Mouse (Mus musculus) mouse embryonic stem cell (cell line): ENCODE results near the gene 4930523C07Rik.

Experiments used
- in situ Hi-C, 2 experiments: fragments of 300-500 bp; cut with MboI; formaldehyde crosslinking; loops; 1 replicate in 1 of 2; 3 replicates in 1 of 2; pipeline ENCODE4 v1.14.3; 2019 to 2020; ENCODE audit warnings: low sequenced_read_pairs in 2 of 2, low pct_unique_long_range_greater_than_20kb in 1 of 2, mixed read lengths in 1 of 2; ENCODE audit not compliant: unreplicated experiment in 1 of 2

Gene 4930523C07Rik

DNA sequence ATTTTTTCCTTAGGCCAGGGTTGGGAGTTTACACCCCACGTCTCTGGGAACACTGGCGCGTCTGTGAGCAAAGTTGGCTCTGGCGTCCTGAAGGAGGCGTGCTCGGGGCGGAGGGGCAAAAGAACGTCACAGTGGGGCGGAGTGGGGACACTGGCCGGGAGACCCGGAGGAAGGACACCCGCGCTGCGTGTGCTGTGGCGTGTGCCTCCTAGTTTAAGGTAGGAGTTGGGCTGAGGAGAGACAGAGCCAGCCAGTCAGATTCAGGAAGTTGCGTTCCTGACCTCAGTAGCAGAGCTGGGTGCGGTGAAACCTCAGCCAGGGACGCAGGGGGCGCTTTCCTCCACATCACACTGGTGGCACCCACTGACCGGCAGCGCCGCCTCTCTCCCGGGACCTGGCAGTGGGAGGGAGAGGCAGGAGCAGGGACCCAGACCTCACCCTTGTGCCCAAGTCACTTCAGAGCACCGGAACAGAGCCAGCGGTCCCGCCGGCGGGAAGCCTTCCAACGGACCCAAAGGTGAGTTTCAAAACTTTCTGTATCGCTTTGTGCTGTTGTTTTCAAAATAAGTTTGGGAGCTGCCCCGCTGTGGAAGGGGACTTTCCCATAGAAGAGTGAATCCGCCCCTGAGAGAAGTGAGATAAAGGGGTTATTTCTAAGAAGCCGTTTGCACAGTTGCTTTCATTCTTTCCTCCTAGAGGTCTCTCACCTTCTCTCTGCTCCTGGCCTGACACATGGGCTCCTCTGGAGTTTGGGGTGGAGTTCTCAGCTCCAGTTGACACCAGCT lies at the start of gene 4930523C07Rik:
4930523C07Rik (plus strand) TSS at position 146 of the 785 bp plus-strand sequence.
- in situ Hi-C loops: no loop called here

DNA sequence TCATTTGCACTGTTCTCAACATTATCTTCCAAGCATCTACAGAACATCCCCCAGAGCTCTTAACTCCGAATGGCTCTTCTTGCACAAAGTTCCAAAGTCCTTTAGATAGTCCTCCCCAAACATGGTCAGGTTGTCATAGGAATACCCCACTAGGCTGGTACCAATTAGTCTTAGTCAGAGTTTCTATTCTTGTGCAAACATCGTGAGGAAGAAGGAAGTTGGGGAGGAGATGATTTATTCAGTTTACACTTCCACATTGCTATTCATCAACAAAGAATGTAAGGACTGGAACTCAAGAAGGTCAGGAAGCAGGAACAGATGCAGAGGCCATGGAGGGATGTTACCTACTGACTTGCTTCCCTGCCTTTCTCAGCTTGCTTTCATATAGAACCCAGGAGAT lies 46.9 kb upstream of the 4930523C07Rik start:
- in situ Hi-C loops: no loop called here

DNA sequence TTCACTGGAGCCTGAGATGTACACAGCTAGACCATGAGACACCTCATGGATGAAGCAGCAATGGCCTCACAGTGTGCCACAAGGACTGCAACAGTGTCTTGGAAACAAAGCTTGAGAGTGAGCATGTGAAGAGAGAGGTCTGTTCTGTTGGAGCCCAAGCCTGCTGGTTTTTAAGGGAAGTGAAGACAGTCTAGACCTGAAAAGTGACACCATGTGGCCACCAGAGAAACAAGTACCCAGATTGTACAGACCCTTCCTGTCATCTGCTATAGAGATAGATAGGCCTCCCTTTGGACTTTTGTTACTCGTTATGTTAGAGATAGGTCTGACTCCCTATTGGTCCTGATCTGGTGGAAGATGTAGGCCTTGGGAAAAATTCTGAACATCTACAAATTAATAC lies 45.8 kb upstream of the 4930523C07Rik start:
- in situ Hi-C loops: no loop called here

DNA sequence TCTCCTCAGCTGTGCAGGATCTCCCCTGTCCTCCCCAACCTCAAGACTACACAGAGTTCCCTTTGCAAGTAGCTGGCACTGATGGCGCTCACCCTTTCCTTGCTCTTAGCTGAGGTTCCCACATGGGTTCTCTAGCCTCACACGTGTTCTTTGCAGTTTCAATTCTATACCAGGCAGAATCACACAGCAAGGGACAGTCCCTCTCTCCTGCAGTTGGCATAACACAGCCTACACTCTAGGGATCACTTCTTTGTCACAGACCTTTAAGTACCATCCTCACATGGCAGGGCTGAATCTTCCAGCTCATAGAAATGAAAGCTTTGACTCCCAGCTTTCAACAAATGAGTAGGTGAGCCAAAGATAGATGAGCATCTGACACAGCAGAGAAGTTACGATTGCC lies 45.0 kb upstream of the 4930523C07Rik start:
- in situ Hi-C loops: no loop called here

DNA sequence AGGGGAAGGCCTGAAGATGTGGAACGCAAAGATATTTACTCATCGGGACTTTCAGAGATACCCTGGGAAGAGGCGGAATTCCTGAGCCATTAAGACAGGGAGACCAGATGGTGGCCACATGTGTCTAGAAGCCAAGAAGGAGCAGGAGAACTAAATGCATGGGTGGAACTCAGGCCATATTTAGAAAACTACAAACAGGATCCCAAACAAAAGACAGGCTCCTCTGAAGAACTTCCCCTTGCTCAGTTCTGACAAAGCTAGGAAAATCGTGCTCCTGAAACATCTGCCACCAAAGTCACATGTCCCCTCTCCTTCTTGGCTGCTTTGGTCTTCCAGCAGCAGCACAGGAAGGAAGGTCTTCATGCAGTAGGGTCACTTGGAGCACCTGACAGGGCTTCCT lies 38.9 kb upstream of the 4930523C07Rik start:
- in situ Hi-C loops: no loop called here

DNA sequence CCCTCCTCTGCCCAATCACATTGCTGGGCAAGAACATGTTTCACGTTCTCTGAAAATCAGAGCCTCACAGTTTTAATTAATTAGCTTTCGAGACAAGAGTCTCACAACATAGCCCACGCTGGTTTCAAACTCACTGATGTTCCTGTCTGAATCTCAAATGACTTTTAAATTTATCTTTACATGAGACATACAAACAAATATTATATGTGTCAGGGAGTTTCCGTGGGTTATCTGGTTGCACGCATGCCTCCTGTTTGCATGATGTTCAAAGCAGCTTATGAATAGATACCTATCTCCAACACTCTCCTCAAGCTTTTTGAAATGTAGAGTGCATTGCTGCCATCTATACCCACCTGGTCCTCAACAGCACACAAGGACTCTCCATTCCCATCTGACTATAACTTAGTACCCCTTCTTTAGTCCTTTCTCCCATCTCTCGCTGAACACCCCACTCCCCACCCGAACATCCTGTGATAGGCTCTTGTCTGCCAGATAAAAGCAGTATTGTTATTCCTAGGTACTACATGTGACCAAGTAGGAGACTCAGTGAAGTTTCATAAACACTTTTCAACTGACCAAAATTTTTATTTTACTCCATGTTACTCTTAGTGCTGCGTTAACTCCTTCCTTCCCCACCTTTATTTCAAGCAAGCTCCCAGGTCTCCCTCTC lies 37.1 kb upstream of the 4930523C07Rik start:
- in situ Hi-C loops: no loop called here

DNA sequence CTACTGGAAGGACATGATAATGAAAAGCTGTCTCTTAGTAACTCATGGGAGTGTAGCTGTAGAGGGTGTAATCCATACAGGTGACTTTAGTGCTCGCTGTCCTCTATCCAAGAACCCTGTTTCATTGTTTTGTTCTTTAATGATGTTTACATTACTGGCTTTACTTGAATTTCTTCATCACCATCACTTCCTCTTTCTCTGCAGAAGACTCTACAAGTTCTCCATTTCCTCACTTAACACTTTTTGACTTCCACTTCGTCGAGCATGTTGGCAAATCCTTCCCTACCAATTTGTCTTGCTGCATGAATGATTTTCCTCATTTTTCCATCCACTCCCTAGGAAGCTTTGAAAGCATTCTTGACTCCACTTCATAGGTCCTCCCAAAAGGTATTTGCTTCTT lies 31.1 kb upstream of the 4930523C07Rik start:
- in situ Hi-C loops: no loop called here

DNA sequence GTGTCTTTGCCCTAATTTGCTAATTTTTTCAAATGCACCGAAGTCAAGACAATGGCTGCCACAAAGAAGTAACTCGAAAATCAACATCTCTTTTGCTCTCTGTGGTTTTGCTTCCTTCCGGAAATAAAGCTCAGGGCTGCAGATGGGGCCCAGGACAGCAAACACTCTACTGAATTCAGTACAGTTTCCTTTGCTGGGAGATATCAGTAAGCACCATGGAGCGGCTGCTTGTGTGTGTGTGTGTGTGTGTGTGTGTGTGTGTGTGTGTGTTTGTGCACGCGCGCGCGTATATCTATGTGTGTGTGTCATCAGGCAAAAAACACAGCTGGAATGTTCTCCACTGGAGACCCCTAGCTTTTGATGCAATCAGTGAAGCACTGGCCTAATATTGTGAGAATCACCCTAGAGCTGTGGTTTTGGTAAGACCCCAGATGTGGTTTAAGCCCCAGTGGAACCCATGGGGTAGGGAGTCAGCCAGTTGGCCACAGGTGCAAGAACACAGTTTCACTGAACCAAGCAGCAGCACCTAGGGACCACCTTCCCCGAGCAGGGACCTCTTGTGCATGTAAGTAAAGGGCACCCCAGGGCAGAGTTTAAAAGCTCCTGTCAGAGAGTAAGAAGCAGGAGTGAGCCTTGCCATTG lies 19.7 kb upstream of the 4930523C07Rik start:
- in situ Hi-C loops: no loop called here

DNA sequence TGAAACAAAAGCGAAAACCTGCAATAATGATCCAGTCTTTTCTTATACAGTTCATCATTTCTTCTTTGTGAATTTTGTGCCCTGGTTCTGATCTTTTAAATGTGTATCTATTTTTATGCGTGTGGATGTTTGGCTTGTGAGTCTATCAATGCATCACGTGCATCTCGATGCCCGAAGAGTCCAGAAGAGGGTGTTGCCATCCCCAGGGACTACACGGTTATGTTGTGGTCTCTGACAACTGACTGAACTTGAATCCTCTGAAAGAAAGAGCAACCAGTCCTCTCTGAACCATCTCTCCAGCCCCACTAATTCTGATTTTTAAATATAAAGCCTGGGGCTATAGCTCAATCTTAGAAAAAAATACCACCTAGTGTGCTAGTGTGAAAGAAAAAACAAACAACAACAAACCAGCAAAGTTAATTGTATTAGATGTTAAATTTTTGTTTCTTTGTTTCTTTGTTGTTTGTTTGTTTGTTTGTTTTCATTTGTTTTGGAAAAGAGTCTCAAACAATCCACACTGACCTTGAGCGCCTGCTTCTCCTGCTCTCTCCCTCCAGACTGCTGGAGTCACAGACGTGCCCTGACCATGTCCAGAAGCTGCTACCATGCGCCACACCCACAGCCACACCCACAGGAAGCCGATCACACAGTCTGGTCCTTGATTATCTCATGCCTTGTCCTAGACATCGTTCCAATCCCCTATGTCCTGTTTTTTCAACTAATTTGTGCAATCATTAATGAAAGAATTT lies 18.9 kb upstream of the 4930523C07Rik start:
- in situ Hi-C loops: no loop called here

DNA sequence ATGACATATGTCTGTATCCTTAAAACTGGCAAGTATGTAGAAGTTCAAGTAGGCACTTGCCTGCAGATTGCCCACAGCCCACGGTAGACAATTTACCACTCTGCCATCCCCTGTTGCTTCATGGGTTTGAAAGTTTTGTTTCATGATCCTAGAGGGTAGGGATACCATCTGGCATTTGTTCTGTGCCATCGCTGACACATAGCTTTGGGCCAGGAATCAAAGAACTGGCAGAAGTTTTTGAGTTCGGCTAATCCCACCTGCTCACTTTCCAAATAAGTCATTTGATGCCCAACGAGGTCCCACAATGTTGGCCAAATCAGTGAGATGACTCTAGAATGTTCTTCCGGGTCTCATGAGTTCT lies 18.3 kb upstream of the 4930523C07Rik start:
- in situ Hi-C loops: no loop called here

DNA sequence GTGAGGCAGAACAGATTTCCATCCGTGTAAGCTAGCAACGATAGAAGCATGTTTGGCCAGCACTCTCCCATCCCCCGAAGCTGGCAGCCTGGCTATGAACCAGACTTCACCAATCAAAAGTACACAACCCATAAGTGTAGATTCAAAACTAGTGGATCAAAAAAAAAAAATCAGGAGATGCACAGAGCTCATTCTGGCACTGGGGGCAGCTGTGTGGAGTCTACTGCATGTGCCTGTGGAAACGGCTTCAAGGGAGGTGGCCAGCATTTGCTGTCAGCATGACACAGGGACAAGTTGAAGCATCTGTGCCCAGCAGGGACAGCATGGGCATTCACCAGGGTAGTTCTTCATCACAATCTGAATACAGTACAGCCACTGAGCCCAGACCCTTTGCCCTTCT lies 16.2 kb upstream of the 4930523C07Rik start:
- in situ Hi-C loops: no loop called here

DNA sequence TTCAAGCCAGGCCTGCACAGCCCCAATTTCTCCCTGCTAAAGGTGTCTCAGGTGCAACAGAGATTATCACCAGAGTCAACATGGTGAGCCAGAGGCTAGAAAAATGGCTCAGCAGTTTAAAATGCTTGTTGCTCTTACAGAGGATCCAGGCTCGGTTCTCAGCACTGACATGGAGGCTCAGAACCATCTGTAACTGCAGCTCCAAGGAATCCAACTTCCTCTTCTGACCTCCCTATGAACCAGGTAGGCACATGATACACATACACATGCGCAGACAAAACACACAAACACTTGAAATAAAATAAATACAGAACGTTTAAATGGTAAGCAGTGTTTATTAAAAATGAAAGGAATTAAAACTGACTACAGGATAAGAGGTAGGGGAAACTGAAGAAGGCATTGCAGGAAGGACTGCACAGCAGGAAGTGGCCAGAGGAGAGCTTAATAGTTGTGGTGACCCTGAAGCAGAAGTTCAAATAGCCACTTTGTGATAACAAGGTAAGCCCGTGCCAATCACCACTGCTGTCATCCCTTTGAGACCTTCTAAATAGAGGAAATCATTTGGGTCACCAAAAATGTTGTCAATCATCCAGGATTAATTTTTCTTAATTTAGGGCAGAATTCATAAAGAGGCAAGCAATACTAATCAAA lies 10.1 kb upstream of the 4930523C07Rik start:
- in situ Hi-C loops: no loop called here

DNA sequence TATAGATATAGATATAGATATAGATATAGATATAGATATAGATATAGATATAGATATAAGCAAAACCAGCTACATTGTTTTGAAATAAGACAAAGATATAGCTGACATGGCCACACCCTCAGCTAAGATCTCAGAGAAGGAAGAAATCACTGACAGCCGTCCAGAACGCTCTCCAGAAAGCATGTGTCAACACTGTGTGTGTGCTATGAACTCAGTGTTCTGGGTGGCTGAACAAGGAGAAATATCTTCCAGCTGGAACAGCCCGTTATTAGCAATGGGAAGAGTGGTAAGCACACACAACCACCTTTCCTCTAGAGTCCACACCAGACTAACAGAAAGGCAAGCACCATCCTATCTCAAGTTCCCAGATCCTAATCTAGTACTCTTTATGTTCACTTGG lies 8.6 kb upstream of the 4930523C07Rik start:
- in situ Hi-C loops: no loop called here

DNA sequence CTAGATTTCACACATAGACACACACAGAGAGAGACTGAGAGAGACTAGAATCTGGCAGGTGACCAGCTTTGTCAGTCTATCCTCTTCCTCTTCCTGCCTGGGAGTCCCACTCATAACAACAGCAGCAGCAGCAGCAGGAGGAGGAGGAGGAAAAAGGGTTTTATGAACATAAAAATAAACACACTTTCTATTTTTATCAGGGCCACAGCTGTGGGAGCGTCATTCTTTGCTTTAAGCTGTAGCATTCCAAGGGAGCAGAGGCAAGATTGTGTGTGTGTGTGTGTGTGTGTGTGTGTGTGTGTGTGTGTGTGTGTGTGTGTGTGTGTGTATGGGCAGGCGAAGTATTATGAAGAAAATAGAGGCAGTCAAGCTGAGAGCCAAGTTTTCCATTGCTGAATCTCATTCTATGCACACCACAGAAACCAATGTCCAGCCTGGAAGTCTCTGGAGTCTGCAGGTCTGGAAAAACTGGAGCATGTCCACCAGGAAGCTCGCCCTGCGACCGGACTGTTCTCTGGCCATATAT lies 7.1 kb upstream of the 4930523C07Rik start:
- in situ Hi-C loops: no loop called here

DNA sequence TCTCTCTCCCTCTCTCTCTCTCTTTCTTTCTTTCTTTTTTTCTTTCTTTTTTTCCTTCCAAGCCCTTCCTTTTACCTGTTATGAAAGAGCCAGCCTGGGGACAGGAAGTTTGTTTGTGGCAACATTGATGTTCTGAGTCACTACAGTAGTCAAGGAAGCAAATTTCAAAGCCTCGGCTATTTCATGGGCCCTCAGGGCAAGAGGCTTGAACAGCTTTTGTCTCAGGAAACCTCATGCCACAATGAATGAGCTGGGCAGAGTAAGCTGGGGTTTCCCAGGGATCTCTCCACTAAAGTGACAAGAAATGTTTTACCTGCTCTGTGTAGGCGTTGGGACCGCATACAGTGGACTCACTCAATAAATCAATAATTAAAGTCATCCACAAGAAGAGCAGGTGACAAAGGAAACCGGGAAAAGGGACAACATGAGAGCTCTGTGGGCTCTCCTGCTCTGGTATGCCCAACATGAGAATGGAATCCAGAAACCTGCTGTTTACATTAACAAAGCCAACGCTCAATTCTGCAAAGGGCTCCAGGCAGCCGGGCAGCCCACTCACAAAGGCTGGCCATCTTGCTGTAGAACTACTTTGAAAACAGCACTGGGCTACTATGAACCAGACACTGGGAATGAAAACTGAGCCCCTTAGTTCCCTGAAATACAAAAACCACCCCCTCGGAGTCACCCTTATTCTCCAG lies 4.1 kb upstream of the 4930523C07Rik start:
- in situ Hi-C loops: no loop called here

DNA sequence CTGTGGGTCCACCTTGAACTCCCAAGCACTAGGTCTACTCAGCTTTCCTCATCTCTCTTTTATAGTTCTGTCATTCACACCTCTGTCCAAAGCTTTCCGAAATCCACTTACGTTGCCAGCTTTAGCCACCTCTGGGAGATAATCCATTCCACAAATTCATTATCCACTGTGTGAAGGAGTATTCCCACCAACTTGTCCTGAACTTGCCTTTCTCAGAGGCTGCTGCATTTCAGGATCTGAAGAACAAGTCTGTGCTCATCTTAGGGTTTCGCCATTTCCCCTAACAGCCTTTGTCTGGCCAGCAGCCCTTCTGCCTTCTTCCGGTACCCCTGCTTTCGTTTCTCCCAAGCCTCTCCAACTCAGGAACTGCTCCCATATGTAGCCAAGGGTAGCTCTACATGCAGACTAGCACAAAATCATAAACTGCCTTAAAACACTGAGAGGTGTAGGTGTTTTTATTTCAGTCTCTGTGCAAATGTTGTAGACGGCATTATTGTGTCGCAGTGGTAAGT lies 2.9 kb upstream of the 4930523C07Rik start:
- in situ Hi-C loops: no loop called here

DNA sequence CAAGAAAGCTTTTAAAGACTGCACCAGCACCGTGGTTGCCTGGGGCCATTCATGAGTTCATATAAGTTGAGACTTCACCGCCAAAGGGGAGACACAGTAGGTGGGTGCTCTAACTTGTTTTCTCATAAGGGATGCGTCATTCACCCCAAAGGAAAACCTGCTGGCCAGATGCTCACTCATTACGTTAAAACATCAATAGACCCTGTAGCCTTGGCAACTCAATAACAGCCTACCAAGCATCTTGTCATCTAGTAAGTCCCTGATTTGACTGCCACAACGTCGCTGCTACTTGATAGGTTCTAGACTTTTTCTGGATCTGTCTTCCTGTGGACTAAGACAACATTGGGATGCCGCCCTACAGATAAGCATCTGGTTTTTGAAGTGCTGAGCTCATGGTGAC lies 1.8 kb upstream of the 4930523C07Rik start:
- in situ Hi-C loops: no loop called here
